Mouse (Mus musculus) kidney, adult 2 months (tissue): Measurements from ENCODE around the gene Trim8.

Source experiments
- CTCF ChIP-seq: fragments of 200-500 bp; conservative IDR thresholded peaks from 2 replicates; pipeline ENCODE4 v1.5.1; 2011; ENCODE audit warnings: low read depth, mild to moderate bottlenecking, control low read depth, low read length, moderate library complexity, mixed read lengths; ENCODE audit not compliant: insufficient read depth, insufficient read length
- POLR2A ChIP-seq: fragments of 200-500 bp; IDR thresholded peaks from one replicate; pipeline ENCODE4 v1.6.1; 2011; ENCODE audit warnings: low read depth, low read length, control low read depth

DNA sequence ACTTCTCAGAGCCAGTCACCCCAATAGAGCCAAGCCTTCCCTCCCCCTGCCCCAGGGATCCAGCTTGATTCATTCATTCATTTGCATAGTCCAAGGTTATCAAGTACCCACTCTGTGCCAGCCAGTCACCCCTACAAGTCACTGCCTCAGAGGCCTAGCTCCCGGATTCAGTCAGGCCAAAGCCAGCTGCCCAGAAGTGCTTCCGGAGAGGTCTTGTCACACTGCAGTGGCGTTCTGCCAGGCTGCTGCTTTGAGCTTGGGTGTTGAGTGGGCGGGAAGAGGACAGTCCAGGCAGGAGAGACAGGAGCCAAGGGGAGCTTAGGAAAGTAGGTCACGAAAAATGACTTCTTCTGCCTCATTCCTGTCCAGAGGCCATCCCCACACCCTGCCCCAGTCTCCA lies 17.0 kb upstream of the Trim8 start:
- TF ChIP-seq POLR2A (no peak), CTCF (no peak)
